Mouse (Mus musculus): ENCODE results near the gene Vrk3. TPM values are rescaled to one million over a fixed set of nuclear protein-coding genes. Genes with fewer than 3 reads are reported as not detected.
A peak's percentile ranks its signal among the peaks of the same experiment; 100 is the strongest.

The Vrk3 gene
- total RNA-seq, 2 experiments from 2014 or later: 25.5 to 26.5 TPM

- no peak for DNase-seq (ENCODE audit: low spot score in 2 of 2)
Measured at GRCm38 (mm10) chr7:44817441-44817840, 69.2 kb downstream of the Vrk3 start.

- DNase-seq (ENCODE audit: low spot score in 2 of 2): no peak
Measured at GRCm38 (mm10) chr7:44818164-44818563, 70.0 kb downstream of the Vrk3 start.

GRCm38 (mm10) chr7:44818751-44819235, 70.6 kb downstream of the Vrk3 start:
- DNase-seq (ENCODE audit: low spot score in 2 of 2): no peak

DNA sequence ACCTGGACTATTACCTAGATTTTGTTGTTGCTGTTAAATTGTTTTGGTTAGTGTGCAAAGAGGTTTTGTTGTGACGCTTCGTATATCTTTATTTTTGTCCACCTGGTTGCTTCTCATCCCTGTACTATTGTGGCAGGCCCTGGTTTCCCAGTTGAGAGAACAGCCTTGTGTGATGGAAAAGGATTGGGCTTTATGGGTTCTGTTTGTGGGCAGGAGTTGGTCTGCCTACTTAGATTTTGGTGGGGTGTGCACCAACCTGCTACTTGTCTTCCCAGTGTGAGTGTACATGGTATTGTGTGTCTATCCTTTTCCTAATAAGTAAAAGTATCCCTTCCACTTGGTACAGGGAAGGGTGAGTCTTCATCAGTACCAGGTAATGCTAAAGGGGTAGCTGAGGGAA, 71.2 kb downstream of the Vrk3 start:
- no peak for DNase-seq (ENCODE audit: low spot score in 2 of 2)

DNA sequence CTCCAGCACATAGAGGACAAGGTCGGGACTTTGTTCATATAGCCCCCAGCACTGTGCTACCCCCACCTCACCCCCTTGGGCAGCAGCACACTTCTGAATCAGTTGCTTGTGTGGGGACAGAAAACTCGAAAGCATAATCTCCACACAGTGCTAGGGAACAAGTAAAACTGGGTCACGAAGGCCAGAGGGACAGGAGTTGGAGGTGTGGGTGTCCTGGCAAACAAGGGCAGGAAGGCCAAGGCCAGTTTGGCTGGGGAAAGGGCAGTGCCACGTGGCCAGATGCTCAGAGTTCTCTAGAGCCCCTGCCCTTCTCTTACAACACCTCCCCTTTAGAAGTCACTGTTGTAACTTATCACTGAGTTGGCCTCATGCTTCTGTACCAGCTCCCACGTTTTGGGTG, 71.7 kb downstream of the Vrk3 start:
- DNase-seq (ENCODE audit: low spot score in 2 of 2): no peak

DNA sequence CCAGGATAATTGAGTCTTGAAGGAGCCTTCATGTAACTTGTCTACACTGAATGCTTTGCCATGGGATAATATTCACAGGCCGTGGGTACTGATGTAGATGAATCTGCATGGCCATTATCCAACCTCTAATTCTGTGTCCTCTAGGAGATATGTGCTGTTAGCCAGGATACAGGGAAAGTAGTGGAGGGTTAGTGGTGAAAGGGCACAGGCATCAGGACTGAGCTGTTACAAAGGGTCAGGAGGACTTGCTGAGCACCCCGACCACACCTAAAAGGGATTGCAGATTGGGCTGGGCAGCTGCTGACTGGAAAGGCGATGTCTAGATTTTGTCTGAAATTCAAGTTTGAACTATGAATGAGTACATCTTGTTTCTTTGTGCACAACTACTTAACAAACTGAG, 72.3 kb downstream of the Vrk3 start:
- DNase-seq (ENCODE audit: low spot score in 2 of 2): no peak

GRCm38 (mm10) chr7:44821666-44822448, 73.6 kb downstream of the Vrk3 start:
- DNase-seq (ENCODE audit: low spot score in 2 of 2): peak in 1 of 2 experiments; percentile 0

DNA sequence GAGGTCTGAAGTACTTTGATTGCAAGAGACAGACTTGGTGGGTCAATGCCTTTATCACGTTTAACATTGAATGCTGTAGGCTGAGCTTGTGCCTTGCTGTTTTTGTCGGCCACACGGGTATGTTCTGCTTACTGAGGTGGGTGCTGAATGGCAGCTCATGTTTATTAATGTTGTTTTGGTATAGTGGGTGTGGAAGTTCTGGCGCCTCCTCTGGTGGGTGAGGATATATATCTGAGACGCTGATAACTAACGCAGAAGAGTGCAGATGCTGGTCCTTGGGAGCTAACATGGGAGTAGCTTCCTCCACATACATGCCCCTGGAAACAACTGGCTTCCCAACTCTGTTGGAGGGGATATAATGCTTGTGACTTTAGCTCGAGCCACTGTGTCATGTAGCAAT, 75.2 kb downstream of the Vrk3 start:
- peak in 1 of 2 experiments; percentile 3 for DNase-seq (ENCODE audit: low spot score in 2 of 2)

- DNase-seq (ENCODE audit: low spot score in 2 of 2): peak; percentile 83 to 85
Measured at GRCm38 (mm10) chr7:44824872-44825271, 76.7 kb downstream of the Vrk3 start.

DNA sequence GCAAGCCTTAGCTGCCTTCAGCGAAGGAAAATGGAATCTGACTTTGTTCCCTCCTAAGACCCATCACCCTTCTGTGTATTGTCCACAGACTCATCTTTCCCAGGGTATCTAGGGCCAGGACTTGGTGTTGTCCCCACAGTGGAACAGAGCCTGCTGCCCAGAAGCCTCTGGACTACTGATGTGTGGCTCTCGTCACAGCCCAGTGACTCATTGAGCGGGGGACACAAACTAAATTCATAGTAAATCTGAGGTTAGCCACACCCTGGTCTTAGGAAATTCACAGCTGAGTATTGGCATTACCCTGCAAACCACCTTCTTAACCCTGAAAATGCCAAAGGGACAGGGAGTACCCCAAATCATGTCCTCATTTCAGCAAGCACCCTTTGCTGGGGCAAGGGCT, 78.6 kb downstream of the Vrk3 start:
- DNase-seq (ENCODE audit: low spot score in 2 of 2): no peak

Other genes starting within 250 kb of the Vrk3 start
- gene Mybpc2, start 223.8 kb upstream of the Vrk3 start, total RNA-seq (2021): under 1 TPM; 0.12 to 0.28 TPM
- under 1 TPM; 0.12 to 0.21 TPM for gene Spib, start 216.3 kb upstream of the Vrk3 start, total RNA-seq (2021)
- gene Pold1, start 199.6 kb upstream of the Vrk3 start, total RNA-seq (2021): 10 to 100 TPM in 1 of 2 experiments, 1 to 10 TPM in 1; 9.7 to 10.8 TPM
- 10 to 100 TPM; 75.2 to 85.6 TPM for gene Nr1h2, start 194.5 kb upstream of the Vrk3 start, total RNA-seq (2021)
- gene Napsa, start 176.0 kb upstream of the Vrk3 start, total RNA-seq (2021): under 1 TPM in 1 of 2 experiments, not detected in 1; 0.37 TPM
- gene Kcnc3, start 157.7 kb upstream of the Vrk3 start, total RNA-seq (2021): 100 to 1,000 TPM in 1 of 2 experiments, 10 to 100 TPM in 1; 94.5 to 111 TPM
- 10 to 100 TPM; 22.4 to 24.4 TPM for gene Myh14, start 77.6 kb upstream of the Vrk3 start, total RNA-seq (2021)
- gene Izumo2, start 39.7 kb upstream of the Vrk3 start, total RNA-seq (2021): not detected
- gene Zfp473, start 2.6 kb downstream of the Vrk3 start, total RNA-seq (2021): under 1 TPM; 0.23 to 0.89 TPM
- gene Nup62, start 67.7 kb downstream of the Vrk3 start, total RNA-seq (2021): 10 to 100 TPM; 33.0 to 38.1 TPM
- 1 to 10 TPM; 1.8 to 2.3 TPM for gene Il4i1, start 68.0 kb downstream of the Vrk3 start, total RNA-seq (2021)
- 10 to 100 TPM; 21.2 to 27.8 TPM for gene Atf5, start 68.2 kb downstream of the Vrk3 start, total RNA-seq (2021)
- gene Akt1s1, start 100.6 kb downstream of the Vrk3 start, total RNA-seq (2021): 10 to 100 TPM; 67.9 to 70.1 TPM
- 10 to 100 TPM; 70.4 to 89.3 TPM for gene Tbc1d17, start 100.7 kb downstream of the Vrk3 start, total RNA-seq (2021)
- gene Pnkp, start 108.7 kb downstream of the Vrk3 start, total RNA-seq (2021): 10 to 100 TPM; 27.1 to 27.7 TPM
- 100 to 1,000 TPM; 280 to 295 TPM for gene Ptov1, start 121.4 kb downstream of the Vrk3 start, total RNA-seq (2021)
- gene Med25, start 144.3 kb downstream of the Vrk3 start, total RNA-seq (2021): 10 to 100 TPM; 85.9 to 94.9 TPM
- gene Fuz, start 147.7 kb downstream of the Vrk3 start, total RNA-seq (2021): 10 to 100 TPM; 22.2 to 24.2 TPM
- 100 to 1,000 TPM; 328 to 355 TPM for gene Ap2a1, start 181.1 kb downstream of the Vrk3 start, total RNA-seq (2021)
- 1 to 10 TPM; 1.7 to 3.0 TPM for gene Tsks, start 194.8 kb downstream of the Vrk3 start, total RNA-seq (2021)
- gene Cpt1c, start 226.4 kb downstream of the Vrk3 start, total RNA-seq (2021): 10 to 100 TPM; 98.3 to 98.4 TPM
- gene Prmt1, start 238.2 kb downstream of the Vrk3 start, total RNA-seq (2021): 100 to 1,000 TPM; 174 to 178 TPM
- 10 to 100 TPM; 35.2 to 41.9 TPM for gene Irf3, start 249.2 kb downstream of the Vrk3 start, total RNA-seq (2021)

Data from left cerebral cortex, adult 18-20 months (tissue).